Mouse (Mus musculus): Measurements from ENCODE around the gene Cd81.

The Cd81 gene

DNA sequence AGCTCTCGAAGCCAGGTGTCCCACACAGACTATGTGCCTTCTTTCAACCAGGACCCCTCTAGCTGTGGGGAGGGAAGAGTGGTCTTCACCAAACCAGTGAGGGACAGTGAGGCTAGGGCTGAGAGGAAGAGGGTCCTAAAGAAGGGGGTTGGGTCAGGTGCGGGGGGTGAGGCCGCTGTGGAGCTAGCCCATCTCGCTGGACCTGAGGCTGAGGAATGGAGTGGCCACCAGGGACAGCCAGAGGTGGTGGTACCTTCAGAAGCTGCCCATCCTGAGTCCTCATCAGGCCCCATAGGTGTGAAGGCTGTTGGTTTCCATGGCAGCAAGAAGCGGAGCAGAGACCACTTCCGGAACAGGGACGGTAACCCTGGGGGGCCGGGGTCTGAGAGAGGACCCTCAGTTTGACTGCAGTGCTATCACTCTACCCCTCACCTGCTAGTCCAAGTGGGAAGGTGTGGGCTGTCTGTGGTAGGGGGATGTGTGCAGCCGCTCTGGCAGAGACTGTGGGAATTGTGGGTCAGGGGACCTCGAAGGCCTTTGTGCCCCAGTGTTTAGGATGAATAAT lies 18.0 kb downstream of the Cd81 start:
- no peak for DNase-seq

DNA sequence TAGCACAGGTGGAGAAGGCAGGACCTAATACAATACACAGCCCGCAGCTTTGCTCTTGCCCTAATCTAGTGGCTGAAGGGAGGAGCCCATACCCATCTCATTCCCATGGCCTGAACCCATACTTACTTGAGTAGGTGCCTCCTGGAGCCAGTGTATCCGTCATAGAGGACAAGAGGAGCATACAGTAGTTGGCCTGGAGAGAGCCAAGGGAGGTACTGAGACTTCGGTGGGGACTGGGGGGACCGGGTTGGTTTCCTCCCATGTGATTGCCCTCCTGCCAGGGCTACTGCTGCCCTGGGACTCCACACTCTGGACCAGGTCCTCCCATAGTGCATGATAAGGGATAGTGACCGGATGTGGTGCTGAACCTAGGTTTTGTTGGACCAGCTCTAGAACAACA lies 20.1 kb downstream of the Cd81 start:
- no peak for DNase-seq

DNA sequence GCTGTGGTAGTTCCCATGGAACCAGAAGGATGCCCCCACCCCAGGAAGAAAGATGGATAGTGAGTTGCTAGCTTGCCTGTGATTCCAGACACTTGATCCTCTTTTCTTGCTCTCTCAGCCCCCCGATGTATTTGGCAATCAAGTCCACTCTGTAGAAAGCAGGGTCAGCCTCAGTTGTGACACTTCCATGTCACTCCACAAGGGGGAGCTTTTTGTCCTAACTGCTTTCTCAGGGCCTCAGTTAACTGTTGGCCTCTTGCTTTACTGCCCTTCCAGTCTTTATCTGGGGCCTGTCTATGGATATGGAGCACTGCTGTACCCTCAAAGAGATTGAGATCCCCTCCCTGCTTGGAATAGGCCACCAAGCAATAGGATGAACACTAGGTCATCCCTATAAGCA lies 20.5 kb downstream of the Cd81 start:
- DNase-seq: peak in 1 of 2 experiments; percentile 64

DNA sequence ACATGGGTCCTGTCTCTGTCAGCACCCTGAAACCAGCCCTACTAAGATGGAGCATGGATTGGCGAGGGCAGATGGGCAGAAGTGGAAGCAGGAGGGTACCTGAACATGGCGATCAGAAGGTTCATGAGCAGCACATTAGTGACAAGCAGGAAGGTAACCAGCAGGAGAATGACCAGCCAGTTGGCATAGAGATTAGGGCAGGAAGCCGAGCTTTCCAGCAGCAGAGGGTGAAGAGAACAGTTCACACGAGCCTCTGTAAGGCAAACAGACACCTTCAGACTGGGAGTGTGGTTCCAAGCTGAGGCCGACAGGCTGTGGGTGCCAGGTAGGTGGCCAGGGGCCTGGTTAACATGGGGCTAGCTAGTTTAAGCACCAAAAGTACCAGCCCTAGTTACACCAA lies 22.9 kb downstream of the Cd81 start:
- no peak for DNase-seq

DNA sequence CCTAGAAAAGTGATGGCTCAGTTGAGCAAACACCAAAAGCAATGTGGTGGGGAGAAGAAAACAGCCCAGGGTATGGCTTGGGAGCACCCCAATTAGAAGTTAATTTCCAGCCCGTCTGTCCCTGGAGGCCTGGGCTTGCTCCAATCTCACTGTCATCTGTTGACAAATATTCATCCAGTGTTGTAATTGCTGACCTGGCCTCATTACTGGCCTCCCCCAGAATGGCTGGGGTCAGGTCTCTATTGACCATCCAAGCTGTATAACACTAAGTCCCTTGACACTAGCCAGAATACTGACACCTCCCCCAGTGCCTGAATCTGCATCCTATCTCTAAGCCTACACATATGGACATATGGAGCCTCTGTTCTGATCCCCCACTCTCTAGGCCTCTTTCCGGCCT lies 24.8 kb downstream of the Cd81 start:
- no peak for DNase-seq

DNA sequence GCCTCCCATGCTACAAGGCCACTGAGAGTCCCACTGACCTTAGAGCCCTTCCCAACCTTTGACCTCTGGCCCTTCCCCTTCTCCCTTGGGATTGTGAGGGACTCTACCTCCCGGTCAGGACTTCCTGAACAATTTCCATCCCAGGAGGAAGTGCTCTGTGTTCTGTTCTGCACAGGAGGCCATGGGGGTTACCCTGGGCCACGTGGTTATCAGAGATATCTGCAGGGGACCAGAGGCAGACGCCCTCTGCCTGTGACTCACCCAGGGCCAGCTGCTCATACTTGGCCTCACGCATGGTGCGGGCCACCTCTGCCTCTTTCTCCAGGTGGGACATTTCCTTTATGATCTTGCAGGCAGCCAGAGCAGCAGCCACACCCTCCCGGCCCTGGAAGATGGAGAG lies 29.5 kb downstream of the Cd81 start:
- DNase-seq: no peak

DNA sequence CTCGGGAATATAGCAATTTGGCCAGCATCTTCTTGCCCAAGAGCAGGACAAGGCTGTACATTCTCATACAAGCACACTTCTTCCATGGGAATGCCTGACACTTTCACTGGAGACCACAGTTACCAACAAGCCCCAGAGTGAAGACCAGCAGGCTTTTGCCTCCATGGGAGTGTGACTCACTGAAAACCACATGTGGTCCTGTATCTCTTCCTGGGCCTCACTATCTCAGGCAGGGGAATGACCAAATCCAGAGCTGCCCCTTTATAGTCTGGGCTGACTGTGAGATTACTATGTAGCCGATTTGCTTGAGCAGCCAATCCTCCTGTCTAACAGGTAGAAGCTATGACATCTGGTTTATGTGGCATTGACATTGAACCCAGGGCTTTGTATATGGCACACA lies 31.2 kb downstream of the Cd81 start:
- DNase-seq: no peak

DNA sequence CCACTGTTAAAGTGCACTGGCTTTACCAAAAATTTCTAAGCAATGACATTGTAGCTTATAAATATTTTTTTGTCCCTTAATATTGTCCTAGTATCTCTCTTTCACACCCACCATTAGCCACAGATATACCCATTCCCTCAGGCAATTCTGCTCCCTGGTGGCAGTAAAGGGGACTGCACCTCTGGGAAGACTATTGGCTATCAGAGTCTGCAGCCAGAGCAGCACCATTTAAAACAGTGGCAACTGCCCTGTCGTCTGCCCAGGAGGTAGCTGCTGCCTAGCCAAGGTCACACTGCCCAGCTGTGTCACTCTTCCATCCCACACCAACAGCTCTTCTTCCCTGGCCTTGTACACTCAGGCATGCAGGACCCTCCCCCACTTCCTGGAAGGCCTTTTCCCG lies 33.8 kb downstream of the Cd81 start:
- DNase-seq: peak; percentile 55 to 89

DNA sequence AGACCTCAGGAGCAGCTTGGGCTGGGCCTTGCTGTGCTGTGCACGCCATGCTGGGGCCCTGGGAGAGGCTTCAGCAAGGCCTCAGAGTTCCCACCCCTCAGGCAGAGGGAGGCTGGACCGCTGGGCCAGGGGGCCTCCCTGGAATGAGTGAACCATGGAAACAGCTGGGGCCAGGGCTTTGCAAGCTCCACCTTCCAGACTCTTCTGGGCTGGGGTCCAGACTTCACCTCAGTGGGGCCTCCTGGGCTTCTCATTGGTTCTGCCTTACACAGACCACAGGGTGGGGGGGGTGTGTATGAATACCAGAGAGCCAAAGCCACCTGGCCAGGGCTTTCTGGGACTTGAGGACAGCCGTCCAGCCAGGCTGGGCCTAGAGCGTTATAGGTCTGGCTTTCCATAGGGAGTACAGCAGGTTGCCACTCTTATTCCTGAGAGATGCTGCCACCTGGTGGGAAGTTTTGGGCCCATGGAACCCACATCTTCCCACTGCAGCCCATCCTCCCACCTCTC lies 34.6 kb downstream of the Cd81 start:
- peak; percentile 64 to 83 for DNase-seq

DNA sequence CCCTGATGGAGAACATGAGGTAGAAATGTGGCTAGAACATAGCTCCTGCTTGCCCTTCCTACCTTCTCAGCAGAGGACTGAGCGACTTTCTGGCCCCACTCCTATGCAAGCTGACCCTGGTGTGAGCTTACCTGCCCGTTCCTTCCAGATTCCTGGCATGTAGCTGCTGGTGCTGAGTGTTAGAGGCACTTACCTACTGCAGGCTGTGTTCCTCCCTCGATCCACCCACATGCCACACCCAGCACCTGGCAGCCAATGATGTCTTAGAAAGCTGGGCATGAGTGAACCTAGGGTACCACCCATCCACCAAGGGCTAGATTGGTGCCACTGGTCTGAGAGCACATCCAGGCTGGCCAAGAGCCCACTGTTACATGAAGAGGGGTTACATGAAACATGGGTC lies 41.3 kb downstream of the Cd81 start:
- no peak for DNase-seq

DNA sequence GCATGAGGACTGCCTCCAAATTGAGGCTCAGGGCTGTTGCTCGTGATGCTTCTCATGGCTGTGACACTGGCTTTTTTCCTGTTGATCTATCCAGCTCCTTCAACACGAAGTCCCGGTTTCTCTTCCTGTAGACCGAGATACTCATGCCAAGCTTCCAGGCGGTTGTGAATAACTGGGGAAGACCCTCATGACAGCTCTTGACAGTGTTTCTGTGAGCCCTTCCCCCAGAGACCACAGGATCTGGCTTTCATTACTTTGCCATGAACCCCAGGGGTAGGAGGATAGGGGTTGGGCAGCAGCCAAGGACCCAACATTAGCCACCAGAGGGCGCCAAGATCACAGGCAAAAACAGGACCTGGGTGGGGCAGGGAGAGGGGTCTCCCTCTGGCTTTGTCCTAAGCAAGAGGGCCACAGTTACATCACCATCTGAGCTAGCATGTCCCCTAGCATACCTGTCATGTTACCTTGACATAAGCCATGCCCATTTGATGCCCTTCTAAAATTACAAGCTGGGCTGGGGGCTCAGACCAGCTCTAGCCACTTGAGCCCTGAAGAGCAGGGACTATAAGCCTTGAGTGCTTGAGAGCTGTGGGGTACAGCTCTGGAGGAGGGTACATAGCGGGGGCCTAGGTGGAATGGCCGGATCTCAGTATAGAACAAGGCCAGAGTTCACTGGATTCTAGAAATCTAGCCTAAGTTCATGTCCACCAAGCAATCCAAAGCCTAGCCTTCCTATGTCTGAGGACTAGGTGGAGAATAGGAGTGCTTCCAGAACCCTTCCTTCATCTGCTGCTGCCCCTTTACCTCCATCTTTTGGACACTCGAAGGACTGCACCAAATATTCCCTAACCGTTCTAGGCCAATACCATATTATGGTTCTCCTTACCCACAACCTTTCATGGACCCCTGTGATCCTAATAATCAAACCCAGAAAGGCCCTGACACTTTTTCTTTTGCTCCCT lies 42.3 kb downstream of the Cd81 start, which contains the start of gene Trpm5:
Gene Trpm5, minus strand, starts transcription at position 51 of the 962 bp plus-strand sequence.
- peak; percentile 44 to 81 for DNase-seq

DNA sequence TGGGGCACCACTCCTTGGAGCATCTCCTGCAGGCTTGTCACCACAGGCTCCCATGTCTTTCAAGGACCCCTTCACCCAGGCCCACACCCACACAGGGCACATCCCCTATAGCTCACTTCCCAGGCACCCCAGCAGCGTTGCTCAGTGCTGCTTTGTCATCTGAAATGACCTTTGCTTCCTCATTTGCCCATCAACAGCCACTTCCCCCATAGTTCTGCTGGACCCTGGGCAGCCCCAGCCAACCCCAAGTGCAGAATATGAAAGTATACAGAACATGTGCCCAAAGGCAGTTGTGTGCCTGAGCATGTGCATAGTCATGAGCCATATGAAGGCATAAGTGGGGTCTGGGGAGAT lies 43.0 kb downstream of the Cd81 start:
- DNase-seq: no peak

DNA sequence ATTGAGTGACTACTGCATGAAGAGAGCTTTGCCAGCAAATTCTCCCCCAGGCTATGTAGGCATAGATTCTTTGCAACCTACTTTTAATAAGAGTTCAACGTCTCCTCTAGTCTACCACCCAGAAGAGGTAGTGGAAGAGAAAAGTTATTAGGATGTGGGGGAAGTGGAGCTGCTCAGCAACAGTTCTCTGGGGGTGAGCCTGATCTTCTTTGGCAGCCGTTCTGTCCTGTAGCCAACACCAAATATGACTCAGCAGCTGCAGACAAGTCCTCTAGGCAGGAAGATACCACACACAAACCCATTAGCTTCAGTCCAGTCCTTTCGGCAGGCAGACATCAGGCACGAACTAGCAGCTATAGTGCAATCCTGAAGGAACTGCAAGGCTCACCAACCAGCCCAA lies 48.2 kb downstream of the Cd81 start:
- DNase-seq: no peak

DNA sequence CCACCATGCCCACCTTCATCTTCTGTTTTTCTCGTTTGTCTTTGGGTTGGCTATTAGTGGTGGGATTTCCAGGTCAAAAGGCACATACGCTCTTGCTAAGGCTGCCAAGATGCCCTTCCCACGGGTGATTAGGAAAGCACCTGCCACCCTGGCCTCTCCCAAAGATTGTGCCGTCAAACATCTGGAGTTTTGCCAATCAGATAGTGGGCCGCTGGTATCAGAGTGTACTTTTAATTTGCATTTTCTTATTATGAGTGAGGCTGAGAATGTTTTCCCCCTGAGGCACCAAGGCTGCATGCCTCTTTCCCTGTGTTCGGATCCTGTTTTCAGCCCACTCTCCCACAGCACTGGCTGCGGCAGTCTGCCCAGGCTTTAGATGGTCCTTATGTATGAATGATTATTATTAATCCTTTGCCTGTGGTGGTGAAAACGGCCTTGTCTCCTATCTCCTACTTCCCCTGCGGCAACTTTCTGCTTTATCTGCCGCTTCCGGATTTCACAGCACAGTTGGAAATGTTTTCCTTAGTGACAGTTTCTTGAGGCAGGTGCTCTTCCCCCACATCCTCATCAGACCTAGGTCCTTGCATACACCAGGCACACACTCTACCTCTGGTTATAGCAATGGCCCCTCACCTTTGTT lies 52.8 kb downstream of the Cd81 start:
- DNase-seq: peak; percentile 39 to 66

DNA sequence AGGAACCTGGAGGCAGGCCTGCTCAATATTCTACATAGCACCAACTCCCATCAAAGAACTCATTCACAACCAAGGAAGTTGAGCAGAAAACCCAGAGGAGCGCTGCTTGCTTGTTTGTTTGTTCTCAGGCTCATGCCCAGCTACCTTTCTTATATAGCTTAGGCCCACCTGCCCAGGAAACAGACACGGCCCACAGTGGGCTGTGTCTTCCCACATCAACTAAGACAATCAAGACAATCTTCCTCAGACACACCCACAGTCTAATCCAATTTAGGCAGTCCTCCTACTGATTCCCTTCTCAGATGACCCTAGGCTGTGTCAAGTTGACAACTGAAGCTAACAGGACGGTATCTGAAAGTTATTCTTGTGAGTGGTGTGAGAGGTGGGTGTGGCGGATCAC lies 53.5 kb downstream of the Cd81 start, which contains the start of gene Kcnq1:
Gene Kcnq1, plus strand, starts transcription at position 301 of the 400 bp plus-strand sequence.
- no peak for DNase-seq

DNA sequence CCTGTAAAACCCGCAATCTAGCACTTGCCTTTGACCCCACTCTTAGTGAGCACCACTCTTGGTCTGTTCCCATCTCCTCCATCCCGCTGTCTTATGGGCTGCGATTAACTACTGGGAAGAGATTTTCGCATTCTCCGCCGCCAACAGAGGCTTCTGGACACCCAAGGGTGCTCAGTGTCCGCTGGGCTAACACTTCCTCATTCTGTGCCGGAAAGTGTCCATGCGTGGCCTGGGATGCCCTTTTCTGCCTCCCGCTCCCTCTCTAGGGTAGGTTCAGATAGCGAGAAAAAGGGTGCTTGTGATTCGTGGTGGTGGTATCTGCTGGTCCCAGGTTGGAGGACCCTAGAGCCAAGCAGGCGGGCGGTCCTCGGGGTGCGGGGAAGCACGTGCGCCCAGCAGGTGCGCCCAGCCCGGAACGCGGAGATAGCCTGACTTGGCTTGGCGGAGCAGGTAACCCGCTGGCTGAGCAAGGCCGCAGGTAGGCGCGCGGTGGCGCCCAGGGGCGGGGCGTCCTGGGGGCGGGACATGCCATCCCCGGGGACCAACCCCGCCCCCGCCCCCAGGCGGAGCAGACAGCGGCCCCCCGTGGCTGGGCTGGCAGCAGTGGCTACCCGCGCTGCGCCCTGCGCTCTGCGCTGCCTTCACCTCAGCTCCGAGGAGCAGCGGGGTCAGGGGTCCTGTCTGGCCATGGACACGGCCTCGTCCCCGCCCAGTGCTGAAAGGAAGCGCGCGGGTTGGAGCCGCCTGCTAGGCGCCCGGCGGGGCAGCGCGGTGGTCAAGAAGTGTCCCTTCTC lies 54.3 kb downstream of the Cd81 start:
- DNase-seq: peak; percentile 79 to 87

DNA sequence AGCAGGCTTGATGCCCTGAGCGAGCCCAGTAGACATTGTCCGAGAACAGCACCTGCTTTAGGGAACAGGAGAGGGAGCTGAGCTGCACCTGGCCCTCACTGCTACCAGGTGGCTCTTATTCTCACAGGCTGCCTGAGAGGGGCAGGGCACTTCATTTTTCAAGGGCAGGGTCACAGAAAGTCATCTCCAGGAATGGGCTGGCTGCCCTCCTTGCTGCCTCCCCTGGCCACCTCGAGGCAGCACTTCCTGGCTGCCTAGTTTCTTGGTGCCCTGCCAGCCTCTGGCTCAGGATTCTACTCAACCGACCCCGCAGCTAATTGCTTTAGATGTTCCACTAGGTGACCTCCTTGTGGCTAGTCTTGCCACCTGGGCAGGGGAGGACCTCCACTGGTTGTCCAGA lies 55.7 kb downstream of the Cd81 start:
- DNase-seq: peak; percentile 74 to 82

DNA sequence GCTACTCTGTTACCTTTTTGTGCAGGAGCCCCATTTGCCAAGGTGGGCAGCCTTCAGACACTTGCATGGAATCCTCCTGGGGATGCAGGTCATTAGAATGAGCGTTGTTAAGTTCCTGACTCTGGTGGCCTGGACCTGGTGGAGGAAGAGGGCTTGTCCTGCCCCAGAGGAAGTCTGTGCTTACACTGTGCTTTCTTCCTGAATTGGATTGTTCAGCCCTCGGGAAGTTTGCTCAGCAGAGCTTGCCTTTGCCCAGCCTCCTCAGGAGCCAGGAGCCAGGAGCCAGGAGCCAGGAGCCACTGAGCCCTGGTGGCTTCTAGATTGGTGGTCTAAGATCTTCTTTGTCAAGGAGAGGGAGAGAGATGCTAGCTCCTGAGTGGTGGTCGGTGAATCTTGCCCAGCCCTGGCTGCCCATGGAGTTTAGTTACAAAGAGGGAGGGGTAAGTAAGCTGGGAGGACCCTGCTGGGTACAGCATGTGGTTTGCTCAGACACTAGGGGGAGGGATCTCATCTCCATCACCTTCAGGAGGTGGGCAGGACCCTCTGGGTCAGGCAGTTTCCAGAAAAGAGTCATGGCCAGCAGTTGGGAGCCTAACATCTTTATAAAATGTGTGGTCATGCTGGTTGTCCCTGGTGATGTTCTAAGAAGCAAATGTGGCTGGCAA lies 56.6 kb downstream of the Cd81 start:
- no peak for DNase-seq

DNA sequence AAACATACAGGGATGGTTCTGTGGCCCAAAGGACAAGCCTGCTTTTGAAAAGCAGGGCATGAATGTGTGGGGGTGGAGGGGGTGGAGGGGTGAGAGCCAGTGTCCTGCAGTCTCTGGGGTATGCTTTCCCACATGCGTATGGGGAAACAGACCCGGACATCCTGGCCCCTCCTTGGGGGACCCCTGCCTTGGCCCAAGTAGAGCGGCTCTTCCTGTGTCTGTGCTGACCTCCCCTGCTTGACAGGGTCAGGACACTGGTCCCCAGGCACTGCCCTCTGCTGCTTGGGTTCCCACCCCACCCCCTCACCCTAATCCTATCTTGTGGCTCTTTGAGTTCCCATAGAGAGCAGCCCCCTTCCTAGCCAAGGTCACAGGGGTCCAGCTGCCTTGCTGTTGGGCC lies 57.2 kb downstream of the Cd81 start:
- no peak for DNase-seq

DNA sequence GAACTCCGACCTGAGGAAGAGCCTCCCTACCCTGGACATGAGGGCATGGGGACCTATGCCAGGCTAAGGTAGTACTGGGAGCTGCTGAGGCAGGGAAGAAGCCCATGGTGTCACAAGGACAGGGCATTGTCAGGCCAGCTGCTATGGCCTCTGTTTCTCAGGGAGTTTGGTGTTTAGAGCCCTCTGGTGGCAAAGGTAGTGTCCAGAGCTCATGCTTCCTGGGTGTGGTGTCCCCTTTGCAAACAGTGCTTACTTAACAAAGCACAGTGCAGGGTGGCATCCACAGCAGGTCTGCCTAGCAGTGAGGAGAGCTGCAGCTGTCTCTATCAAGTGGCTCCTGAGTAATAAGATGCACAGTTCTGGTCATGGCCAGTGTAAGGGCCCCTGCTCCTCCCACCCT lies 58.3 kb downstream of the Cd81 start:
- no peak for DNase-seq

DNA sequence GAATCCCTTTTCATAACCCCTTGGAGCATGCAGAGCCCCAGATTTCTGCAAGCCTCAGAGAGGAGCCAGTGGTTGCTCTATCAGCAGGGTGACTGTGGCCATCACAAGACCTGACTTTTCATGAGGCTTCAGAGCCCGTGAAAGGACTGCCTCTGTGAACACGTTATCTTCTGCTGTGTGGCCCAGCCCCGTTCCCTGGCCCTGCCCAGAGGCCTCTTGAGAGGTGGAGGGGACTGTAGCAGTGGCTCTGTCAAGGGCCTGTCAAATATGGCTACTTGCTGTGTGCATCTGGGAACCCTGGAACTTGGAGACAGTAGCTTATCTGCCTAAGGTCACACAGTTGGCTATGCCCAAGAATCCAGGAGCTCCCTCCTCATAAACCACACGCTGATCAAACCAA lies 59.2 kb downstream of the Cd81 start:
- no peak for DNase-seq

DNA sequence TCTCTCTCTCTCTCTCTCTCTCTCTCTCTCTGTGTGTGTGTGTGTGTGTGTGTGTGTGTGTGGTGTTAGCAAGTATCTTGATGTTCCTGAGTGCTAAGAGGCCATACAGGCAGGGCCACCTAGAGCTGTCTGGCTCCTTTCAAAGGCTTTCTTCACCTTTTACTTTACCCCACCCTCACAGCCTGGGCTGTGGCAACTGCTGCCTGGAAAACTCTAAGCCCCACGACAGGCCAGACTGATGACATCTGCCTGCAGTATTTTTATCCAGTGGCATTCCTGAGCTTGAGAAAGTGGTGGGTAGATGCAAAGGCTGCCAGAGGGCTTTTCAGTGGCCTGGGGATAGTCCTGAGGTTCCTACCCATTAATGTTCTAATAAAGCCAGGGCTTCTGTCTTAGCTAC lies 59.9 kb downstream of the Cd81 start:
- DNase-seq: no peak
